Mouse (Mus musculus) midbrain, embryonic 14.5 days (tissue): Measurements from ENCODE around the gene Crtc2. TPM values are rescaled to one million over a fixed set of nuclear protein-coding genes. Genes with fewer than 3 reads are reported as not detected.
"Not testable (repeated sequence)": the region's sequence is repeated elsewhere in the genome, so short reads cannot be mapped to it uniquely, and the experiment has no call there.

ENCODE experiments used
- ATAC-seq: fragments of 200-750 bp; cut with Nextera tagmentation; 2 replicates; pipeline ENCODE4 v1.8.0; 2017; ENCODE audit warnings: moderate number of reproducible peaks, moderate library complexity; ENCODE audit not compliant: low FRiP score, low TSS enrichment
- DNase-seq: peaks from one replicate; pipeline ENCODE4 v3.0.0-alpha.2; 2015
- H3K27ac ChIP-seq: fragments of 300-500 bp; sonication (generic); replicated peaks from 2 replicates; pipeline ENCODE4 v1.5.1; 2014; ENCODE audit warnings: mild to moderate bottlenecking, low read depth, low read length, moderate library complexity
- H3K27me3 ChIP-seq: fragments of 300-500 bp; sonication (generic); 2 replicates; pipeline ENCODE4 v1.6.1; 2014; ENCODE audit warnings: low read length, control low read depth, mixed read lengths; ENCODE audit not compliant: control insufficient read depth, insufficient read depth
- H3K36me3 ChIP-seq: fragments of 300-500 bp; sonication (generic); 2 replicates; pipeline ENCODE4 v1.6.1; 2014; ENCODE audit warnings: low read length, control low read depth; ENCODE audit not compliant: control insufficient read depth, insufficient read depth
- H3K4me1 ChIP-seq: fragments of 300-500 bp; sonication (generic); 2 replicates; pipeline ENCODE4 v1.6.1; 2014; ENCODE audit warnings: mild to moderate bottlenecking, antibody characterized with exemption, low read length, control low read depth; ENCODE audit not compliant: control insufficient read depth, insufficient read depth
- H3K4me2 ChIP-seq: fragments of 300-500 bp; sonication (generic); 2 replicates; pipeline ENCODE4 v1.6.1; 2014; ENCODE audit warnings: mild to moderate bottlenecking, low read length, moderate library complexity
- H3K4me3 ChIP-seq: fragments of 300-500 bp; sonication (generic); replicated peaks from 2 replicates; pipeline ENCODE4 v1.5.1; 2014; ENCODE audit warnings: low read depth, low read length
- H3K9ac ChIP-seq: fragments of 300-500 bp; sonication (generic); replicated peaks from 2 replicates; pipeline ENCODE4 v1.6.1; 2014; ENCODE audit warnings: mild to moderate bottlenecking, low read length, moderate library complexity
- H3K9me3 ChIP-seq: fragments of 300-500 bp; sonication (generic); 2 replicates; pipeline ENCODE4 v1.6.1; 2016; ENCODE audit warnings: low read length, control low read depth, mixed read lengths; ENCODE audit not compliant: control insufficient read depth
- WGBS: fragments of 180-500 bp; shearing (Covaris S2); extraction: QIAGEN DNeasy Blood & Tissue Kit; methylation state at CpG from one replicate; pipeline ENCODE4 v1.1.7; 2014; 5-methylcytosine and 5-hydroxymethylcytosine counted together
- polyA plus RNA-seq: library from polyadenylated mRNA; unstranded; fragments of >200 nt; fragmentation: Nextera tagmentation; extraction: Ambion mirVana; gene quantifications from 2 replicates; pipeline ENCODE4 v1.2.1, GENCODE M21; 2014

Crtc2 gene
- polyA plus RNA-seq, 1 experiment from 2014 or later, result 11.4 TPM

DNA sequence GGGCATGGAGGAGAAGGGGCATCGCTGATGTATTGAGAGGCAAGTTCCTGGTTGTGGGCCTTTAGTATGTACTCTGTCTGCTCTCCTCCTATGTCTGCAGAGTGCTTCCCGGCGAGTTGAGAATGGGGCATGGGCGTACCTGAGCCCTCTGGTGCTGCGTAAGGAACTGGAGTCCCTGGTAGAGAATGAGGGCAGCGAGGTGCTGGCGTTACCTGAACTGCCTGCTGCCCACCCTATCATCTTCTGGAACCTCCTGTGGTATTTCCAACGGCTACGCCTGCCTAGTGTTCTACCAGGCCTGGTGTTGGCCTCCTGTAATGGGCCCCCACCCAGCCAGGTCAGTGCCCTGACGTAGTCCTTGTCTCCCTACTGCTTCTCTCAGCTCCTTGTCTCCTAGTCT lies 24.2 kb downstream of the Crtc2 start:
- H3K4me2 ChIP-seq, result no peak overlapping the region
- no peak for ATAC-seq
- WGBS, result 91% methylated on average over 10 of the region's 10 CpGs

DNA sequence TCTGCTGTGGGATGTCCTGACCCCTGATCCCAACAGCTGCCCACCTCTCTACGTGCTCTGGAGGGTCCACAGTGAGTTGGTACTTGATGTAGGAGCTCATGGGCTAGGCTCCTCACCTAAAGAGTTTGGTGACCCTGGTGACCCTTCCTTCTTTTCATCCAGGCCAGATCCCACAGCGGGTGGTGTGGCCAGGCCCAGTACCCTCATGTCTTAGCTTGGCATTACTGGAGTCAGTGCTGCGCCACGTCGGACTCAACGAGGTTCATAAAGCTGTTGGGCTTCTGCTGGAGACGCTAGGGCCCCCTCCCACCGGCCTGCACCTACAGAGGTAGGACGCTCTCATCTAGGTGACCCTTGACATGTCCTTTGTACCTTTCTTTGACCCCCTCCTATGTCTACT lies 25.3 kb downstream of the Crtc2 start:
- peaks cover 61% of the 10 kb centered on the region for H3K36me3 ChIP-seq

More for the DNA sequence above, 24.2 kb downstream of the Crtc2 start:
- Histone ChIP-seq H3K27me3 (no peaks in the 10 kb centered on the region), H3K4me1 (no peaks in the 10 kb centered on the region), H3K9ac (no peak overlapping the region), H3K27ac (no peak overlapping the region), H3K36me3 (peaks cover 71% of the 10 kb centered on the region), H3K9me3 (no peaks in the 10 kb centered on the region), H3K4me3 (no peak overlapping the region)
- no peak for DNase-seq

DNA sequence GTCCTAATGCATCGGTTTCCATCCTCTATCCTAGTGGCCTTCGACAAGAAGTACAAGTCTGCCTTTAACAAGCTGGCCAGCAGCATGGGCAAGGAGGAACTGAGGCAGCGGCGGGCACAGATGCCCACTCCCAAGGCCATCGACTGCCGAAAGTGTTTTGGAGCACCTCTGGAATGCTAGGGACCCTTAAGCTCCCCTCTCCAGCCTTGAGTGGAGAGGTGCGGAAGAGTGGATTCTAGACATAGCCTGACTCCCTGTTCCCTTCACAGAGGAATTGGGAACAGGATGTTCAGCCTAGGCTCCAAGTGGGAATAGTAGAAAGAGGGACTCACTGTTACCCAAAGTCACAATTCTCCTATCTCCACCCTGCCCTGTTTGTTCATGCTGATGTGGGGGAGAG lies 25.8 kb downstream of the Crtc2 start:
- H3K9ac ChIP-seq, result no peak overlapping the region
- no peak for ATAC-seq
- H3K4me3 ChIP-seq, result no peak overlapping the region
- H3K9me3 ChIP-seq, result no peaks in the 10 kb centered on the region
- H3K4me2 ChIP-seq, result no peak overlapping the region
- no peaks in the 10 kb centered on the region for H3K27me3 ChIP-seq
- peaks cover 58% of the 10 kb centered on the region for H3K36me3 ChIP-seq
- 96% methylated on average over 7 of the region's 7 CpGs for WGBS
- no peaks in the 10 kb centered on the region for H3K4me1 ChIP-seq
- no peak overlapping the region for H3K27ac ChIP-seq
- DNase-seq, result no peak

More for the DNA sequence above, 25.3 kb downstream of the Crtc2 start:
- Histone ChIP-seq H3K27ac (no peak overlapping the region), H3K4me2 (no peak overlapping the region), H3K4me1 (no peaks in the 10 kb centered on the region), H3K9me3 (no peaks in the 10 kb centered on the region), H3K9ac (no peak overlapping the region), H3K27me3 (no peaks in the 10 kb centered on the region), H3K4me3 (no peak overlapping the region)
- WGBS, result 94% methylated on average over 9 of the region's 9 CpGs
- ATAC-seq (no peak), DNase-seq (no peak)

DNA sequence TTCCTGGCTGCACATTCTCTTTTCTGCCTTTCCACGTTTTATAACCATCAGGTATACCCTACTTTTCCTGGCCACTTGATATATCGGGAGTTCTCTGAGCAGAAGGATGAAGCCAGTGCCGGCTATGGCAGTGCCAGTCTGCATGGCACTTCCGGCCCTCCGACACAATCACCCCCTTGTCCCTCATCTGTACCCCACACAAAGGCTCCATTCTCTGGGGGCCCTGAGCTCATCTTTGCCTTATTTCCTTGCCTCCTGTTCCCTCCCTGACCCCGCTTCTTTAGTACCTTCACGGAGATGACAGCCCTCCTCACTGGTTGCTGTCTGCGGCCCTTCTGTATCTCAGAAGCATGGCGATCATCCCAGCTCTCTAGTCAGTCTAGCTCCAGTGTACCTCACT lies 26.7 kb downstream of the Crtc2 start:
- DNase-seq (no peak), ATAC-seq (no peak)
- no peak overlapping the region for H3K4me2 ChIP-seq
- peaks cover 50% of the 10 kb centered on the region for H3K36me3 ChIP-seq
- H3K4me1 ChIP-seq, result no peaks in the 10 kb centered on the region
- no peaks in the 10 kb centered on the region for H3K9me3 ChIP-seq
- H3K27me3 ChIP-seq, result no peaks in the 10 kb centered on the region
- 89% methylated on average over 9 of the region's 9 CpGs for WGBS
- no peak overlapping the region for H3K4me3 ChIP-seq
- H3K9ac ChIP-seq, result no peak overlapping the region
- H3K27ac ChIP-seq, result no peak overlapping the region

DNA sequence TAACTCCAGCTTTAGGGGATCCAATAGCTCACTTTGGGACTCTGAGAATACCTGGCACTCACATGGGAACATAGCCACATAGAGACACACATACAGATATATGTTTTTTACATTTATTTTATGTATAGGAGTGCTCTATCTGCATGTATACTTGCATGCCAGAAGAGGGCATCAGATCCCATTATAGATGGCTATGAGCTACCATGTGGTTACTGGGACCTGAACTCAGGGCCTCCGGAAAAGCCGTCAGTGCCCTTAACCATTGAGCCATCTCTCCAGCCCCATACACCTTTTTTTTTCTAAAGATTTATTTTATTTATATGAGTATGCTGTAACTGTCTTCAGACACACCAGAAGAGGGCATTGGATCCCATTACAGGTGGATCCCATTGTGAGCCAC lies 30.2 kb downstream of the Crtc2 start:
- WGBS, result 97% methylated on average over 2 of the region's 2 CpGs

DNA sequence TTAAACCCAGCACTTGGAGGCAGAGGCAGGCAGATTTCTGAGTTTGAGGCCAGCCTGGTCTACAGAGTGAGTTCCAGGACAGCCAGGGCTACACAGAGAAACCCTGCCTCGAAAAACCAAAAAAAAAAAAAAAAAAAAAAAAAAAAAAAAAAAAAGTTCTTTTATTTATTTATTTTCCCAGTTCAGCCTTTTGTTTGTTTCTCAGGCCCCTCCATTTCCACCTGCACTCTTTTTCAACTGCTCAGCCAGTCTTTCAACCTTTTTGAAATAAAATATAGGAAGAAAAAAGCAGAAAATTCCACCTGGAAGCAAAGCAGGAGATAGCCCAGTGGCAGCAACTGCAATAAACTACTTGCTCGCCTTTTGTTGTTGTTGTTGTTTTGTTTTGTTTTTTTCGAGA lies 35.4 kb downstream of the Crtc2 start:
- not testable (repeated sequence) for H3K4me1 ChIP-seq, H3K4me2 ChIP-seq, DNase-seq, H3K27me3 ChIP-seq, H3K27ac ChIP-seq, H3K4me3 ChIP-seq, ATAC-seq, H3K9me3 ChIP-seq, H3K9ac ChIP-seq, H3K36me3 ChIP-seq
- WGBS, result 76% methylated on average over 2 of the region's 3 CpGs

More for the DNA sequence above, 30.2 kb downstream of the Crtc2 start:
- H3K9ac ChIP-seq, result no peak overlapping the region
- H3K9me3 ChIP-seq, result no peaks in the 10 kb centered on the region
- H3K27me3 ChIP-seq, result no peaks in the 10 kb centered on the region
- no peaks in the 10 kb centered on the region for H3K4me1 ChIP-seq
- no peak overlapping the region for H3K27ac ChIP-seq
- H3K4me3 ChIP-seq, result no peak overlapping the region
- H3K36me3 ChIP-seq, result peaks cover 21% of the 10 kb centered on the region; the same call in 1 of the 2 replicates
- ATAC-seq (no peak), DNase-seq (no peak)
- H3K4me2 ChIP-seq, result no peak overlapping the region

DNA sequence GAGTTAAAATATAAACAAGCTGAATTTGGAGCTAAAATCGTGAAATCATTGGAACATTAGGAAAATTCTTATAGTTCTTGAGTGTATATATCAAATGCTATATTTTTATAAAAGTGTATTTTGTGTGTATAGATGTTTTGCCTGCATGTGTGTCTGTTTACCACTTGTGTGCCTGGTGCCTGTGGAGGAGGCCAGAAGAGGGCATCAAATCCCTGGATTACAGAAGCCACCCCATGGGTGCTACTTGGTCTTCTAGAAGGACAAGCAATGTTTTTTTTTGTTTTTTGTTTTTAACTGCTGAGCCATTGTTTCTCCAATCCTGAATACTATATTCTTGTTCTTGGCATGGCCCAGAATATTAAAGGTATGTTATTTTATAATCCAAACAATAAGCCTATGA lies 36.6 kb downstream of the Crtc2 start:
- H3K9ac ChIP-seq, result no peak overlapping the region
- no peaks in the 10 kb centered on the region for H3K36me3 ChIP-seq
- no peak for DNase-seq
- H3K27me3 ChIP-seq, result no peaks in the 10 kb centered on the region
- H3K4me2 ChIP-seq, result no peak overlapping the region
- peaks cover 19% of the 10 kb centered on the region for H3K4me1 ChIP-seq
- no peak overlapping the region for H3K4me3 ChIP-seq
- H3K27ac ChIP-seq, result no peak overlapping the region
- ATAC-seq, result no peak
- whole genome bisulfite sequencing, result 90% methylated on average over 1 of the region's 1 CpGs
- no peaks in the 10 kb centered on the region for H3K9me3 ChIP-seq

DNA sequence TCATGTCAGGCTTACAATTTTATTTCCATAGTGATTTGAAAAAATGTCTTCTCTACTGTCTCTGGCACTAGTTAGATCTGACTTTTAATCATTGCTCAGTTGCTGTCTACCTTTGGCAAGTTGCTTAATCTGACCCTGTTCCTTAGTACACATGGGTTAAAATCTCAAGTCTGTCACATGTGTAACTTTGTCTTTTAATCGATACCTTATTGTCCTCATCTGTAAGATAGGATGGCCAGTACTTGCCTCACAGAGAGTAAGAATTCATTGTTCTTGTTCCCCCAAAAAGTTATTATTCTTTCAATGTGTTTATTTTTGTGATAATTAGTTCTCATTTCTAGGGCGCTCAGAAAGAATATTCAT lies 38.0 kb downstream of the Crtc2 start:
- ATAC-seq (no peak), DNase-seq (no peak)
- Histone ChIP-seq H3K9me3 (no peaks in the 10 kb centered on the region), H3K9ac (peak overlapping the region; percentile 83), H3K4me3 (peak overlapping the region; percentile 59), H3K27ac (peak overlapping the region; percentile 96), H3K27me3 (no peaks in the 10 kb centered on the region), H3K36me3 (no peaks in the 10 kb centered on the region), H3K4me1 (peaks cover 19% of the 10 kb centered on the region), H3K4me2 (peak overlapping the region; percentile 74)
- 38% methylated on average over 2 of the region's 2 CpGs for WGBS

DNA sequence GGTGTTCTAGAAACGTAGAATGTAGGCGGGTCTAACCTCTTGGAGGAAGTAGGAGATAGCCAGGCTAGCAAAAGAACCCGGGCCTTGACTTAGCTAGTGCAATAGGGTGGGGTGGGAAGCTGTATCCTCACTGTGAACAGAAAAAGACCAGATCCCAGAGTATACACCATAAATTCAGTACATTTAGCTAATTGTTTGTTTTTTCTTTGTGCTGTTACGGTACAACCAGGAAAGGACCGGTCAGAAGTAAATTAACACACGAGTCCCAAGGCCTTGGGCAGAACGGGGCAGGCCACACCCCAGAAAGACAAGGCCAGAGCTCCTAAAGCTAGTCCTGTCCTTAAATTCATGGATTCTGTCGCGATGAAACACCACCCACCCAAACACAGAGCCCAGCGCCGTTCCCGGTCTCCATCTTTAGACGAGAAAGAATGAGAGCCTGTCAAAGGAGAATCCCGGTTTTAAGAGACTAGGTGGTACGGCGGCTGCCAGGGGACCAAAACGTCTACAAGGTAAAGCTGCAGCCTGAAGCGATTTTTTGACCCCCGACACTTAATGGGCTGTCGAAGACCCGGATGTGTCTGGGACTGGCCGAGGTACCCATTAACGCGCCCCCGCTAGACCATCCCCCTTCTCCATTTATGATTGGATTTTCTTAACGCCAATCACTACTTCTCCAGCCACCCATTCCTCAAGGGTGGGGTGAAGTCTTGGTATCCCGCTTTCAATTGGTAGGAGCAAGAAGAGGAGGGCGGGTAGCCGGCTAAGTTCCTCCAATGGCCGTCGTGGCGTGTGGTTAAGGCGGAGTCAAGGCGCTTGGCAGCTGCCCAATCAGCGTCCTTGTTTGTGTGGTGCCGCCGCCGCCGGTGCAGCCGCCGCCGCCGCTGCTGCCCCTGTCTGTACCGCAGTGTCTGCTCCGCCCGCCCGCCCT lies 38.6 kb downstream of the Crtc2 start, which contains the start of gene Gatad2b:
Gene Gatad2b, plus strand, starts transcription at position 834 of the 931 bp plus-strand sequence.
- peak; percentile 98 for ATAC-seq

More for the DNA sequence above, 38.6 kb downstream of the Crtc2 start, which contains the start of gene Gatad2b:
- Histone ChIP-seq H3K9ac (peak within 1 kb of the TSS; percentile 87), H3K36me3 (no peaks in the 10 kb centered on the region), H3K9me3 (no peaks in the 10 kb centered on the region), H3K4me2 (peak within 1 kb of the TSS; percentile 77), H3K4me1 (peaks cover 19% of the 10 kb centered on the region), H3K27ac (peak within 1 kb of the TSS; percentile 97), H3K27me3 (no peaks in the 10 kb centered on the region), H3K4me3 (peak within 1 kb of the TSS; percentile 91)
- peak; percentile 99 for DNase-seq
- WGBS, result under 1% methylated on average over 43 of the region's 47 CpGs
